Mouse (Mus musculus) stomach, embryonic 14.5 days (tissue): ENCODE results near the gene Amz1. TPM values are rescaled to one million over a fixed set of nuclear protein-coding genes. Genes with fewer than 3 reads are reported as not detected.

ENCODE experiments used
- ATAC-seq: fragments of 200-750 bp; cut with Nextera tagmentation; 2 replicates; pipeline ENCODE4 v1.8.0; 2017; ENCODE audit warnings: low read depth, moderate TSS enrichment; ENCODE audit not compliant: insufficient number of reproducible peaks, insufficient read depth, low FRiP score
- H3K27ac ChIP-seq: fragments of 300-500 bp; sonication (generic); 2 replicates; pipeline ENCODE4 v1.5.1; 2014; ENCODE audit warnings: mild to moderate bottlenecking, low read length, moderate library complexity, mixed read lengths
- H3K27me3 ChIP-seq: fragments of 300-500 bp; sonication (generic); 2 replicates; pipeline ENCODE4 v1.6.1; 2014; ENCODE audit warnings: low read length, control low read depth, mixed read lengths; ENCODE audit not compliant: control insufficient read depth, insufficient read depth
- H3K36me3 ChIP-seq: fragments of 300-500 bp; sonication (generic); 2 replicates; pipeline ENCODE4 v1.6.1; 2014; ENCODE audit warnings: mild to moderate bottlenecking, control low read depth, low read length, moderate library complexity, mixed read lengths; ENCODE audit not compliant: control insufficient read depth, insufficient read depth
- H3K4me1 ChIP-seq: fragments of 300-500 bp; sonication (generic); 2 replicates; pipeline ENCODE4 v1.6.1; 2014; ENCODE audit warnings: low read length, control low read depth, mixed read lengths; ENCODE audit not compliant: control insufficient read depth, insufficient read depth
- H3K4me2 ChIP-seq: fragments of 300-500 bp; sonication (generic); replicated peaks from 2 replicates; pipeline ENCODE4 v1.6.1; 2014; ENCODE audit warnings: low read depth, low read length, control low read depth
- H3K4me3 ChIP-seq: fragments of 300-500 bp; sonication (generic); 2 replicates; pipeline ENCODE4 v1.5.1; 2014; ENCODE audit warnings: low read depth, low read length, control low read depth
- H3K9ac ChIP-seq: fragments of 300-500 bp; sonication (generic); replicated peaks from 2 replicates; pipeline ENCODE4 v1.6.1; 2014; ENCODE audit warnings: low read depth, mild to moderate bottlenecking, control low read depth, low read length, moderate library complexity, mixed read lengths
- H3K9me3 ChIP-seq: fragments of 300-500 bp; sonication (generic); 2 replicates; pipeline ENCODE4 v1.6.1; 2016; ENCODE audit warnings: low read depth, low read length, control low read depth; ENCODE audit not compliant: control insufficient read depth
- WGBS: fragments of 180-500 bp; shearing (Covaris S2); extraction: QIAGEN DNeasy Blood & Tissue Kit; methylation state at CpG from one replicate; pipeline ENCODE4 v1.1.7; 2014; 5-methylcytosine and 5-hydroxymethylcytosine counted together
- polyA plus RNA-seq: library from polyadenylated mRNA; unstranded; fragments of >200 nt; fragmentation: Nextera tagmentation; extraction: Ambion mirVana; gene quantifications from 2 replicates; pipeline ENCODE4 v1.2.1, GENCODE M21; 2014

Amz1 gene
- polyA plus RNA-seq, 1 experiment from 2014 or later, result 1.2 TPM

- Histone ChIP-seq H3K9me3 (no peaks in the 10 kb centered on the region), H3K4me2 (no peak overlapping the region), H3K27ac (no peak overlapping the region), H3K9ac (no peak overlapping the region), H3K27me3 (no peaks in the 10 kb centered on the region), H3K36me3 (peaks cover 28% of the 10 kb centered on the region), H3K4me1 (peaks cover 5% of the 10 kb centered on the region; the same call in 1 of the 2 replicates), H3K4me3 (no peak overlapping the region)
- WGBS, result 85% methylated on average over 7 of the region's 7 CpGs
- no peak for ATAC-seq
Observed at GRCm38 (mm10) chr5:140695987-140696386, 27.9 kb upstream of the Amz1 start.

- H3K27me3 ChIP-seq, result no peaks in the 10 kb centered on the region
- 76% methylated on average over 9 of the region's 9 CpGs for WGBS
- H3K4me1 ChIP-seq, result peaks cover 18% of the 10 kb centered on the region
- ATAC-seq, result no peak
- no peaks in the 10 kb centered on the region for H3K9me3 ChIP-seq
- no peak overlapping the region for H3K4me2 ChIP-seq
- H3K9ac ChIP-seq, result no peak overlapping the region
- H3K4me3 ChIP-seq, result no peak overlapping the region
- peaks cover 14% of the 10 kb centered on the region for H3K36me3 ChIP-seq
- no peak overlapping the region for H3K27ac ChIP-seq
Observed at GRCm38 (mm10) chr5:140699776-140700175, 24.2 kb upstream of the Amz1 start.

DNA sequence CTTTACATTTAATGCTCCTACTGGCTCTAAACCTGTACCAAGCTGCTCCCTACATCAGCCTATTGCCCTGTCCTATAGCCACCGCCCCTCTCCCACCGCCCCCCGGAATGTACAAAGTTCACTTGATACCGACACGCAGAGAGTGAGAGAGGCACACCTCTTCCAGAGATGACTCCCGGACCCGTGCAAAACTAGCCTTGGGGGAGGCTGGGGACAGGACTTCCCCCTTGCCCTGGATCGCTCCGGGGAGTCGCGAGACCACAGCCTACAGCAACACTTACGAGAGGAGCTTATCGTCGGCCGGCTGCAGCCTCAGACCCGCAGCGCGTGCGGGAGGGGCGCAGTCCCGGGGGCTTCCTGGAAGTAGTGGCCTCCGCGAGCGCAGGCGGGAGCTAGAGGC lies 22.3 kb upstream of the Amz1 start:
- H3K27ac ChIP-seq, result peak overlapping the region; percentile 86
- H3K9me3 ChIP-seq, result no peaks in the 10 kb centered on the region
- peak overlapping the region; percentile 84 for H3K4me2 ChIP-seq
- H3K36me3 ChIP-seq, result peaks cover 6% of the 10 kb centered on the region
- under 1% methylated on average over 25 of the region's 25 CpGs for WGBS
- peaks cover 27% of the 10 kb centered on the region for H3K4me1 ChIP-seq
- peak overlapping the region; percentile 82 for H3K9ac ChIP-seq
- peak overlapping the region; percentile 80 for H3K4me3 ChIP-seq
- peak; percentile 8; the same call in 1 of the 2 replicates for ATAC-seq
- H3K27me3 ChIP-seq, result no peaks in the 10 kb centered on the region

- H3K27me3 ChIP-seq, result no peaks in the 10 kb centered on the region
- peaks cover 4% of the 10 kb centered on the region; the same call in 1 of the 2 replicates for H3K36me3 ChIP-seq
- ATAC-seq, result peak; percentile 42; the same call in 1 of the 2 replicates
- H3K4me3 ChIP-seq, result peak within 1 kb of the TSS; percentile 80
- H3K4me1 ChIP-seq, result peaks cover 27% of the 10 kb centered on the region
- H3K9me3 ChIP-seq, result no peaks in the 10 kb centered on the region
- H3K9ac ChIP-seq, result peak within 1 kb of the TSS; percentile 82
- peak within 1 kb of the TSS; percentile 84 for H3K4me2 ChIP-seq
- H3K27ac ChIP-seq, result peak within 1 kb of the TSS; percentile 86
- WGBS, result under 1% methylated on average over 33 of the region's 33 CpGs
Observed at GRCm38 (mm10) chr5:140702103-140702513, 21.8 kb upstream of the Amz1 start, which contains the start of gene Iqce. Gene Iqce (minus strand): TSS chr5:140702378.

GRCm38 (mm10) chr5:140702618-140703175 lies 21.2 kb upstream of the Amz1 start:
- ATAC-seq, result no peak
- Histone ChIP-seq H3K9me3 (no peaks in the 10 kb centered on the region), H3K4me1 (peaks cover 27% of the 10 kb centered on the region), H3K27me3 (no peaks in the 10 kb centered on the region), H3K36me3 (peaks cover 6% of the 10 kb centered on the region; the same call in 1 of the 2 replicates), H3K9ac (peak overlapping the region; percentile 82; the same call in 1 of the 2 replicates), H3K27ac (peak overlapping the region; percentile 86; the same call in 1 of the 2 replicates), H3K4me2 (peak overlapping the region; percentile 84), H3K4me3 (peak overlapping the region; percentile 80; the same call in 1 of the 2 replicates)
- WGBS, result 57% methylated on average over 19 of the region's 19 CpGs

- peaks cover 6% of the 10 kb centered on the region; the same call in 1 of the 2 replicates for H3K36me3 ChIP-seq
- peak overlapping the region; percentile 58; the same call in 1 of the 2 replicates for H3K4me3 ChIP-seq
- H3K4me1 ChIP-seq, result peaks cover 27% of the 10 kb centered on the region
- no peaks in the 10 kb centered on the region for H3K9me3 ChIP-seq
- H3K9ac ChIP-seq, result no peak overlapping the region
- no peak for ATAC-seq
- H3K4me2 ChIP-seq, result peak overlapping the region; percentile 27
- peak overlapping the region; percentile 78; the same call in 1 of the 2 replicates for H3K27ac ChIP-seq
- H3K27me3 ChIP-seq, result no peaks in the 10 kb centered on the region
- WGBS, result 33% methylated on average over 17 of the region's 17 CpGs
Observed at GRCm38 (mm10) chr5:140703480-140704377, 20.2 kb upstream of the Amz1 start.

- H3K4me3 ChIP-seq, result peak within 1 kb of the TSS; percentile 58
- H3K9ac ChIP-seq, result peak within 1 kb of the TSS; percentile 61
- peaks cover 6% of the 10 kb centered on the region; the same call in 1 of the 2 replicates for H3K36me3 ChIP-seq
- under 1% methylated on average over 69 of the region's 69 CpGs for WGBS
- H3K4me2 ChIP-seq, result peak within 1 kb of the TSS; percentile 79
- peak; percentile 91 for ATAC-seq
- no peaks in the 10 kb centered on the region for H3K27me3 ChIP-seq
- peak within 1 kb of the TSS; percentile 78; the same call in 1 of the 2 replicates for H3K27ac ChIP-seq
- peaks cover 27% of the 10 kb centered on the region for H3K4me1 ChIP-seq
- H3K9me3 ChIP-seq, result no peaks in the 10 kb centered on the region
Observed at GRCm38 (mm10) chr5:140704378-140705251, 19.3 kb upstream of the Amz1 start, which contains the start of gene Brat1. Gene Brat1 (plus strand): TSS chr5:140705011.
